Mouse (Mus musculus) lung, adult 2 months (tissue): Measurements from ENCODE around the gene Kdm5a.

Experiments used
- CTCF ChIP-seq: fragments of 200-500 bp; IDR thresholded peaks from 2 replicates; pipeline ENCODE4 v1.5.1; 2011; ENCODE audit warnings: mild to moderate bottlenecking, low read length, control low read depth; ENCODE audit not compliant: insufficient read depth
- POLR2A ChIP-seq: fragments of 200-500 bp; IDR thresholded peaks from 2 replicates; pipeline ENCODE4 v1.6.1; 2011; ENCODE audit warnings: low read depth, mild to moderate bottlenecking, control low read depth, low read length, borderline replicate concordance; ENCODE audit errors: extremely low read depth

DNA sequence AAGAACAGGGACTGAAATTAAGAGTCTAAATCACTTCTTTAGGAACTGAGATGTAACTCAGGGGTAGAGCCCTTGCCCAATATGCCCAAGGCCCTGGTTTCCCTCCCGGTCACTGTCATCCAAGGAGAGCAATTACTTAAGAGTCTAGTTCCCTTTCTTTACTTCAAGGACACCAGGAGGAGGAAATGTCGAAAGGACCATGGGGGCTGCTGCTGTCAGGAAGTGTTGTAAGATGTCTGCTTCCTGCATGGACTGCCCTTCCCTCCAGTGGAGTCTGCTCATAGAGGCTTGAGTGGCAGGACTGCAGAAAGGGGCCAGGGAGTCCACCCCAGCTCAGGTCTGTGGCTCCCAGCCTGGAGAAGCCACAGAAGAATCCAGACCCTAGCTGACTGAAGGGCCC, 115.4 kb downstream of the Kdm5a start:
- no peak for TF ChIP-seq CTCF
- TF ChIP-seq POLR2A = no peak
